Mouse (Mus musculus) urinary bladder, adult 18-20 months (tissue): Measurements from ENCODE around the gene Cir1.

Experiments used
- DNase-seq, 2 experiments: peaks; one replicate each; pipeline ENCODE4 v3.0.0; 2022; ENCODE audit warnings: low spot score in 2 of 2, mixed read lengths in 2 of 2

The Cir1 gene

GRCm38 (mm10) chr2:73301979-73302378 is 10.5 kb downstream of the Cir1 start:
- DNase-seq: no peak

GRCm38 (mm10) chr2:73298841-73299240 is 13.7 kb downstream of the Cir1 start:
- DNase-seq: no peak

- DNase-seq: no peak
Measured at GRCm38 (mm10) chr2:73298154-73298553, 14.3 kb downstream of the Cir1 start.

- no peak for DNase-seq
Measured at GRCm38 (mm10) chr2:73295023-73295422, 17.5 kb downstream of the Cir1 start.

- no peak for DNase-seq
Measured at GRCm38 (mm10) chr2:73291130-73291529, 21.4 kb downstream of the Cir1 start.

GRCm38 (mm10) chr2:73285630-73286029 is 26.9 kb downstream of the Cir1 start:
- DNase-seq: no peak

- DNase-seq: no peak
Measured at GRCm38 (mm10) chr2:73281707-73282106, 30.8 kb downstream of the Cir1 start.

GRCm38 (mm10) chr2:73281048-73281661 is 31.3 kb downstream of the Cir1 start:
- no peak for DNase-seq

GRCm38 (mm10) chr2:73280356-73281047 is 32.0 kb downstream of the Cir1 start:
- no peak for DNase-seq

- no peak for DNase-seq
Measured at GRCm38 (mm10) chr2:73279271-73280038, 33.0 kb downstream of the Cir1 start.

GRCm38 (mm10) chr2:73278869-73279268 is 33.6 kb downstream of the Cir1 start:
- no peak for DNase-seq

- peak; percentile 76 to 79 for DNase-seq
Measured at GRCm38 (mm10) chr2:73278131-73278854, 34.2 kb downstream of the Cir1 start.

- DNase-seq: no peak
Measured at GRCm38 (mm10) chr2:73277709-73278075, 34.8 kb downstream of the Cir1 start.

- DNase-seq: no peak
Measured at GRCm38 (mm10) chr2:73277021-73277708, 35.3 kb downstream of the Cir1 start.

- DNase-seq: no peak
Measured at GRCm38 (mm10) chr2:73276141-73276571, 36.3 kb downstream of the Cir1 start.

- DNase-seq: no peak
Measured at GRCm38 (mm10) chr2:73275261-73276040, 37.0 kb downstream of the Cir1 start.

- DNase-seq: peak in 1 of 2 experiments; percentile 69
Measured at GRCm38 (mm10) chr2:73274119-73274920, 38.2 kb downstream of the Cir1 start.

- DNase-seq: peak in 1 of 2 experiments; percentile 44
Measured at GRCm38 (mm10) chr2:73273249-73274118, 39.0 kb downstream of the Cir1 start.
